Mouse (Mus musculus): ENCODE measurements around the gene Gfm2. TPM values are rescaled to one million over a fixed set of nuclear protein-coding genes. Genes with fewer than 3 reads are reported as not detected.

Gfm2 gene
- total RNA-seq, 2 experiments from 2014 or later: 26.9 to 28.3 TPM

- H3K4me3 ChIP-seq: no peak overlapping the region
- no peak for TF ChIP-seq CTCF (IDR thresholded peaks at IDR 0.05)
- intact Hi-C loops (cut with DNase I): no loop called here
- no peak overlapping the region for H3K27ac ChIP-seq
- DNase-seq (ENCODE audit: extremely low spot score in 1 of 2, low spot score in 2 of 2): no peak
These were observed 4.6 kb downstream of the Gfm2 start for GRCm38 (mm10) chr13:97142321-97142720.

- DNase-seq (ENCODE audit: extremely low spot score in 1 of 2, low spot score in 2 of 2): no peak
- Histone ChIP-seq H3K4me3 (no peak overlapping the region), H3K27ac (no peak overlapping the region)
- TF ChIP-seq CTCF (IDR thresholded peaks at IDR 0.05): peak; percentile 79
- intact Hi-C loops (cut with DNase I): no loop called here
These were observed 8.1 kb downstream of the Gfm2 start for GRCm38 (mm10) chr13:97145834-97146233.

- DNase-seq (ENCODE audit: extremely low spot score in 1 of 2, low spot score in 2 of 2): no peak
- intact Hi-C loops (cut with DNase I): loop anchor here (10.0 kb wide), 1 partner anchor 1079 kb away; no protein-coding TSS in a partner anchor
- no peak for TF ChIP-seq CTCF (IDR thresholded peaks at IDR 0.05)
- H3K4me3 ChIP-seq: no peak overlapping the region
- H3K27ac ChIP-seq: no peak overlapping the region; the same call in 1 of the 2 replicates
These were observed 38.0 kb downstream of the Gfm2 start for GRCm38 (mm10) chr13:97175520-97176264.

GRCm38 (mm10) chr13:97176731-97177130, 39.0 kb downstream of the Gfm2 start:
- Histone ChIP-seq H3K4me3 (no peak overlapping the region), H3K27ac (peak overlapping the region; percentile 9; the same call in 1 of the 2 replicates)
- no peak for TF ChIP-seq CTCF (IDR thresholded peaks at IDR 0.05)
- intact Hi-C loops (cut with DNase I): loop anchor here (10.0 kb wide), 1 partner anchor 1078 kb away; no protein-coding TSS in a partner anchor
- no peak for DNase-seq (ENCODE audit: extremely low spot score in 1 of 2, low spot score in 2 of 2)

GRCm38 (mm10) chr13:97178943-97179342, 41.2 kb downstream of the Gfm2 start:
- no peak for TF ChIP-seq CTCF (IDR thresholded peaks at IDR 0.05)
- Histone ChIP-seq H3K27ac (no peak overlapping the region), H3K4me3 (no peak overlapping the region)
- DNase-seq (ENCODE audit: extremely low spot score in 1 of 2, low spot score in 2 of 2): no peak
- intact Hi-C loops (cut with DNase I): loop anchor here (10.0 kb wide), 1 partner anchor 1076 kb away; no protein-coding TSS in a partner anchor

GRCm38 (mm10) chr13:97180113-97180828, 42.5 kb downstream of the Gfm2 start:
- no peak for DNase-seq (ENCODE audit: extremely low spot score in 1 of 2, low spot score in 2 of 2)
- H3K4me3 ChIP-seq: no peak overlapping the region
- no peak for TF ChIP-seq CTCF (IDR thresholded peaks at IDR 0.05)
- no peak overlapping the region for H3K27ac ChIP-seq
- intact Hi-C loops (cut with DNase I): no loop called here

GRCm38 (mm10) chr13:97182821-97183220, 45.1 kb downstream of the Gfm2 start:
- intact Hi-C loops (cut with DNase I): no loop called here
- no peak for DNase-seq (ENCODE audit: extremely low spot score in 1 of 2, low spot score in 2 of 2)
- Histone ChIP-seq H3K27ac (no peak overlapping the region), H3K4me3 (no peak overlapping the region)
- TF ChIP-seq CTCF (IDR thresholded peaks at IDR 0.05): no peak

- DNase-seq (ENCODE audit: extremely low spot score in 1 of 2, low spot score in 2 of 2): no peak
- intact Hi-C loops (cut with DNase I): no loop called here
- Histone ChIP-seq H3K27ac (no peak overlapping the region), H3K4me3 (no peak overlapping the region)
- TF ChIP-seq CTCF (IDR thresholded peaks at IDR 0.05): no peak
These were observed 46.4 kb downstream of the Gfm2 start for GRCm38 (mm10) chr13:97184168-97184567.

GRCm38 (mm10) chr13:97184656-97185055, 46.9 kb downstream of the Gfm2 start:
- H3K27ac ChIP-seq: no peak overlapping the region
- intact Hi-C loops (cut with DNase I): no loop called here
- no peak for TF ChIP-seq CTCF (IDR thresholded peaks at IDR 0.05)
- no peak for DNase-seq (ENCODE audit: extremely low spot score in 1 of 2, low spot score in 2 of 2)
- no peak overlapping the region for H3K4me3 ChIP-seq

GRCm38 (mm10) chr13:97186346-97186745, 48.6 kb downstream of the Gfm2 start:
- no peak overlapping the region for H3K27ac ChIP-seq
- no peak overlapping the region for H3K4me3 ChIP-seq
- TF ChIP-seq CTCF (IDR thresholded peaks at IDR 0.05): no peak
- no peak for DNase-seq (ENCODE audit: extremely low spot score in 1 of 2, low spot score in 2 of 2)
- intact Hi-C loops (cut with DNase I): no loop called here

- no peak for DNase-seq (ENCODE audit: extremely low spot score in 1 of 2, low spot score in 2 of 2)
- Histone ChIP-seq H3K4me3 (no peak overlapping the region), H3K27ac (no peak overlapping the region)
- TF ChIP-seq CTCF (IDR thresholded peaks at IDR 0.05): no peak
- intact Hi-C loops (cut with DNase I): no loop called here
These were observed 50.0 kb downstream of the Gfm2 start for GRCm38 (mm10) chr13:97187693-97188092.

- intact Hi-C loops (cut with DNase I): no loop called here
- Histone ChIP-seq H3K4me3 (no peak overlapping the region), H3K27ac (no peak overlapping the region)
- no peak for DNase-seq (ENCODE audit: extremely low spot score in 1 of 2, low spot score in 2 of 2)
- no peak for TF ChIP-seq CTCF (IDR thresholded peaks at IDR 0.05)
These were observed 54.9 kb downstream of the Gfm2 start for GRCm38 (mm10) chr13:97192649-97193048.

Data from left cerebral cortex, adult 2 months (tissue).